Mouse (Mus musculus): ENCODE data around the gene Lgmn. TPM values are rescaled to one million over a fixed set of nuclear protein-coding genes. Genes with fewer than 3 reads are reported as not detected.

Lgmn gene
- polyA plus RNA-seq, 1 experiment from 2014 or later = 64.7 TPM

DNA sequence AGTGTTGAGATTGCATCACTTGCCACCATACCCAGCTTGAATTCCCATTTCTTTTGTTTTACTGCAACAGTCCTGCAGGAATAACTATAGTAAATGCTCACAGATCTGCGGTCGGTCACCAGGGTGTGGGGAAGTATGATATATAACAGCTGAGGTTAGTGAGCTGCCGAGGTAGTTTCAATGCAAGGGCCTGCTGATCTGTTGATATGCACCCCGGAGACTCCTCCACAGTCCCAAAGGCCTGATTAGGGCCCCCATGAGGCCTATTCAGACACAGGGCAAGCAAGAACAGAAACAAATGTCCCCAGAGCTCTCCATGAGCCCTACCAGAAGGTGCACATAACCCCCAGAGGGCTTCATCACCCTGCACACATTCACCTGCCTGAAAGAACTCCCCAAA is 9.4 kb downstream of the Lgmn start:
- Histone ChIP-seq H3K4me2 (replicated peaks) (no peak overlapping the region), H3K27ac (no peak overlapping the region), H3K36me3 (peaks cover 4% of the 10 kb centered on the region; the same call in 1 of the 2 replicates), H3K4me3 (replicated peaks) (no peak overlapping the region), H3K4me1 (replicated peaks) (no peaks in the 10 kb centered on the region), H3K9ac (replicated peaks) (no peak overlapping the region), H3K27me3 (no peaks in the 10 kb centered on the region), H3K9me3 (0 out of 2 replicates have a peak, but pooled peaks cover 4% of the 10 kb centered on the region)
- 90% methylated on average over 4 of the region's 4 CpGs for WGBS
- ATAC-seq = no peak

DNA sequence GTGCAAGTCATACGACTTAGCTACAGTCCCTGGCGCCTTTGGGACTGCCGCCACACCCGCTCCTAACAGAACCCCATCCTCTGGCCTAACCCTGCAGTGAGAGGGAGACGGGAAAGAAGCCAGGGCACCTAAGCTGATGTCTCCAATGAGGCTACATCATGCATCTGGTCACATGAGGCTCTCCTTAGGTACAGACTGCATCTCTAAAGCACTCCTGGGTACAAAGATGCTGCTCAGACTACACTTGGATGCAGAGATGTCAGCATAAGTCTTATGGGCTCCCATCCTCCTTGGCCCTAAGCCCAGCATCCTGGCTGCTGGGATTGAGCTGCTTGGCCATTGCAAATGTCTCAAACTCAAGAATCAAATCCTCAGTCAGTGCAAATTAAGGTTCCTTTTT is 10.0 kb downstream of the Lgmn start:
- WGBS = 100% methylated on average over 5 of the region's 5 CpGs
- H3K27me3 ChIP-seq = no peaks in the 10 kb centered on the region
- no peaks in the 10 kb centered on the region for H3K4me1 ChIP-seq (replicated peaks)
- peaks cover 4% of the 10 kb centered on the region; the same call in 1 of the 2 replicates for H3K36me3 ChIP-seq
- H3K27ac ChIP-seq = no peak overlapping the region
- 0 out of 2 replicates have a peak, but pooled peaks cover 4% of the 10 kb centered on the region for H3K9me3 ChIP-seq
- ATAC-seq = no peak
- H3K9ac ChIP-seq (replicated peaks) = no peak overlapping the region
- no peak overlapping the region for H3K4me2 ChIP-seq (replicated peaks)
- H3K4me3 ChIP-seq (replicated peaks) = no peak overlapping the region

DNA sequence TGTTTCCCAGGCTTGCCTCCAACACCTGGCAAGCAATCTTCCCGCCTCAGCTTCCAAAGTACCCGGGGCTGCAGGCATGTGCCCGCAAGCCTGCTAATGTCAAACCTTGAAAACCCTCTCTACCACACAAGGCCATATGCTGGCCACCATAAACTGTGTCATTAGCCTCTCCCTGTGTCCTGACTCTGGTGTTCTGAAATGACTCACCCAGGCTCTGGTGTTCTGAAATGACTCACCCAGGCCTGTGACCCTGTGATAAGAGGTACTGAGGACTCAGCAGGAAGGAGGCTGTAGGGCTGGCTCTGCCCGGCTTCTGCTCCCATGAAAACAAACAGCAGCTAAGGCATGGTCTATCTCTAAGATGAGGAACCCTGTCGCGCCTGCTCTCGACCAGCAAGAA is 13.3 kb downstream of the Lgmn start:
- peaks cover 22% of the 10 kb centered on the region for H3K36me3 ChIP-seq
- H3K4me3 ChIP-seq (replicated peaks) = no peak overlapping the region
- ATAC-seq = no peak
- 91% methylated on average over 7 of the region's 7 CpGs for WGBS
- no peaks in the 10 kb centered on the region for H3K4me1 ChIP-seq (replicated peaks)
- H3K9ac ChIP-seq (replicated peaks) = no peak overlapping the region
- no peak overlapping the region for H3K4me2 ChIP-seq (replicated peaks)
- no peak overlapping the region for H3K27ac ChIP-seq
- 0 out of 2 replicates have a peak, but pooled peaks cover 4% of the 10 kb centered on the region for H3K9me3 ChIP-seq
- no peaks in the 10 kb centered on the region for H3K27me3 ChIP-seq

DNA sequence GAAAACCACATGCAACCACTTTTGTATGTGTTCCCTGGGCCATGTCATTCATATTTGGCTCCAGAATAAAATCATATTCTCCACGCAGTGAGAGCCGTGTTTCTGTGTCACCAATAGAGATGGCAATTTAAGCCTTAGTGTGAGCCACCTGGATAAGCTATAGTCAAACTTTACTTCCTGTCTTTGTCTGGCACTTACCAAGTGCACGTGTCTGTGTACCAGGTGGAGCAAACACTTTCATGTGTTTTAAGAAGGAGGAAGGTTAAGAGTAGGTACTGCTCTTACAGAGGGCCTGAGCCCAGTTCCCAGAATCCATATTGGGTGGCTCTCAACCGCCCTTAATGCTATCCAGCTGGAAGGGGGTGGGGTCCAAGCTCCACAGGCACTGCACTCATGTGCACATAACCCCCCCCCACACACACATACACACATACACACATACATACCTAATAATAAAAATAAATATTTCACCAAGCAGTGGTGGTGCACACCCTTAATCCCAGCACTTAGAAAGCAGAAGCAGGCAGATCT is 14.5 kb downstream of the Lgmn start:
- no peak overlapping the region for H3K4me2 ChIP-seq (replicated peaks)
- ATAC-seq = no peak
- 0 out of 2 replicates have a peak, but pooled peaks cover 4% of the 10 kb centered on the region for H3K9me3 ChIP-seq
- no peak overlapping the region for H3K4me3 ChIP-seq (replicated peaks)
- H3K27me3 ChIP-seq = no peaks in the 10 kb centered on the region
- peaks cover 23% of the 10 kb centered on the region for H3K36me3 ChIP-seq
- H3K9ac ChIP-seq (replicated peaks) = no peak overlapping the region
- 87% methylated on average over 4 of the region's 4 CpGs for WGBS
- no peaks in the 10 kb centered on the region for H3K4me1 ChIP-seq (replicated peaks)
- H3K27ac ChIP-seq = no peak overlapping the region

DNA sequence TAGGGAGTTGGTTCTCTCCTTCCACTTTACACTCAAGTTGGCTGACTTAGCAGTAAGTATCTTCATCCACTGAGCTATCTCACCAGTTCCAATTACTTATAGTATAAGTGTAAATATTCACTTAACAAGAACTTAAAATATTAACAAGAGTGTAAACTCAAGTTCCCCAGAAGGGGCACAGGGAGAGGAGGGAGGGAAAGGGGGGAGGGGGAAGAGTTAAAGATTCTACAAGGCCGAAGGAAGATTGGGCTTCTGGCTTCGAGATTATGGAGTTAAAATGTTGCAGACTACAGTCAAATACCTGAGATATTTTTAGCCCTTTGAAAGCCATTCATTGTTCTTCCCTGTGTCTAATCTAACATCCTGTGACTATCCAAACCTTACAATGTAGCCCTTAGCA is 15.2 kb downstream of the Lgmn start:
- Histone ChIP-seq H3K27ac (no peak overlapping the region), H3K27me3 (no peaks in the 10 kb centered on the region), H3K9me3 (0 out of 2 replicates have a peak, but pooled peaks cover 4% of the 10 kb centered on the region), H3K4me3 (replicated peaks) (no peak overlapping the region), H3K4me2 (replicated peaks) (no peak overlapping the region), H3K9ac (replicated peaks) (no peak overlapping the region), H3K4me1 (replicated peaks) (peaks cover 2% of the 10 kb centered on the region), H3K36me3 (peaks cover 23% of the 10 kb centered on the region)
- 77% methylated on average over 2 of the region's 2 CpGs for WGBS
- no peak for ATAC-seq

DNA sequence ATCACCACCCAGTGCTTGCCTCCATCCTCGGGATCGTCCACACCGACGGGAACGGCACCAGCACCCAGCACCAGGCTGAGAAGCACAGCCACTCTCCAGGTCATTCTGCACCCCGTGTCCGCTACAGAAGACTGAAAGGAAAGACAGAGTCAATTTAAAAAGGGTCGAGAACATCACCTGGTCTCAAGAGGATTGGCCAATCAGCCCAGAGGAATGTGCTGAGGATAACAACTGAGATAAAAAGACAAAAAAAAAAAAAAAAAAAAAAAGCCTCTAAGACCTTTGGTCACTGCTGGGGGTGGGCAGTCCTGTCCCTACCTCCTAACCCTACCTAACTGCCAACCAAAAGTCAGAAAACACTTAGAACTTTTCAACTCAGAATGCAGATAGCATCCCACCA is 16.0 kb downstream of the Lgmn start:
- no peaks in the 10 kb centered on the region for H3K27me3 ChIP-seq
- no peak overlapping the region for H3K27ac ChIP-seq
- no peak overlapping the region for H3K9ac ChIP-seq (replicated peaks)
- H3K36me3 ChIP-seq = peaks cover 23% of the 10 kb centered on the region
- no peak overlapping the region for H3K4me3 ChIP-seq (replicated peaks)
- 0 out of 2 replicates have a peak, but pooled peaks cover 4% of the 10 kb centered on the region for H3K9me3 ChIP-seq
- H3K4me1 ChIP-seq (replicated peaks) = peaks cover 4% of the 10 kb centered on the region
- no peak overlapping the region for H3K4me2 ChIP-seq (replicated peaks)
- WGBS = 92% methylated on average over 8 of the region's 8 CpGs
- ATAC-seq = no peak

DNA sequence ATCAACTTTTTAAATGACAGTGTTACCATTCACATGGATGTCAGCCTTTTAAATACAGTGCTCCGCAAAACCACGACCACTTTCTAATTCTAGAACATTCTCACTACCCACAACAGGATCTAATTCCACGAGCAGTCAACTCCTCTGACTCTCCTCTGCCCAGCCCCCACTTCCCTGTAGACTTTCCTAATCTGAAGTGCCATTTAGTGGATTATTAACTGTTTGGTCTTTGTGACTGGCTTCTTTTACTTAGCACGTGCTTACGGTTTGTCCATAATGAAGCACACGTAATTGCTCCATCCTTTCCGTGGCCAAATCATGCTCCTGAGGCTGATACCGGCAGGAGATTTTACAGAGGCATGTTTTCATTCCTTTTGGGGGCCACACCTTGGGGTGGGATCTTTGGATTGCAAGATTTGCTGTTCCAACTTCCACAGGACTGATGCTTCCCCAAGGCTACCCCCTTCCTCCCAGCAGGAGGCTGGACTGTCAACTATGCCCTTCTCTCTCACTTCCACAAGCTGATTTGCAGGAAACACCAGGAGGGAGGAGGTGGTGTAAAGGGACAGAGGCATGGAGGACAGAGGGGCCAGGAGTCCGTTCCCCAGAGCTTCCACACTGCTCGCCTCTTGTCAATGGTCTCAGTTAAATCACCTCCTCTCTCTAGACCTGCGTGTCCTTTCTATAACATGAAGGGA is 16.8 kb downstream of the Lgmn start:
- 90% methylated on average over 11 of the region's 11 CpGs for WGBS
- Histone ChIP-seq H3K27ac (no peak overlapping the region), H3K4me2 (replicated peaks) (no peak overlapping the region), H3K9ac (replicated peaks) (no peak overlapping the region), H3K4me3 (replicated peaks) (no peak overlapping the region), H3K27me3 (no peaks in the 10 kb centered on the region), H3K36me3 (peaks cover 23% of the 10 kb centered on the region), H3K4me1 (replicated peaks) (peaks cover 4% of the 10 kb centered on the region), H3K9me3 (0 out of 2 replicates have a peak, but pooled peaks cover 4% of the 10 kb centered on the region)
- no peak for ATAC-seq

DNA sequence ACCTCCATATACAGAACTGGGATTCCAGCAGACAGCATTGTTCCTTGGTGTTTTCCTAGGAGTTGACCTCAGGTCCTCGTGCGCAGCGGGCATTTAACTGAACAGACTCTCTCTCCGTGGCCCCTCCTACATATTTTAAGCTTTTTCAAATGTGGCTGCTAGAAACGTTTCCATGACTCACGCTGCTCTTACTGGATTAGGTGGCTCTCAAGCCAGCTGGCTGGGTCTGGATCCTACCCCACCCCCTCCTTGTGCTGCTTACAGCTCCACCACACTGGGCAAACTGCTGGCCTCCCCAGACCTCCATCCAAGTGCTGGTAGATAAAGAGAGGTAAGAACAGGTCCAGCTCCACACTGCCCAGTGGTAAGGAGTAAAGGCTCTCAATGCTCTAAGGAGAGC is 17.5 kb downstream of the Lgmn start:
- Histone ChIP-seq H3K4me3 (replicated peaks) (no peak overlapping the region), H3K27me3 (no peaks in the 10 kb centered on the region), H3K36me3 (peaks cover 23% of the 10 kb centered on the region), H3K4me1 (replicated peaks) (peaks cover 4% of the 10 kb centered on the region), H3K9ac (replicated peaks) (no peak overlapping the region), H3K9me3 (0 out of 2 replicates have a peak, but pooled peaks cover 4% of the 10 kb centered on the region), H3K4me2 (replicated peaks) (no peak overlapping the region), H3K27ac (no peak overlapping the region)
- 89% methylated on average over 6 of the region's 6 CpGs for WGBS
- no peak for ATAC-seq

DNA sequence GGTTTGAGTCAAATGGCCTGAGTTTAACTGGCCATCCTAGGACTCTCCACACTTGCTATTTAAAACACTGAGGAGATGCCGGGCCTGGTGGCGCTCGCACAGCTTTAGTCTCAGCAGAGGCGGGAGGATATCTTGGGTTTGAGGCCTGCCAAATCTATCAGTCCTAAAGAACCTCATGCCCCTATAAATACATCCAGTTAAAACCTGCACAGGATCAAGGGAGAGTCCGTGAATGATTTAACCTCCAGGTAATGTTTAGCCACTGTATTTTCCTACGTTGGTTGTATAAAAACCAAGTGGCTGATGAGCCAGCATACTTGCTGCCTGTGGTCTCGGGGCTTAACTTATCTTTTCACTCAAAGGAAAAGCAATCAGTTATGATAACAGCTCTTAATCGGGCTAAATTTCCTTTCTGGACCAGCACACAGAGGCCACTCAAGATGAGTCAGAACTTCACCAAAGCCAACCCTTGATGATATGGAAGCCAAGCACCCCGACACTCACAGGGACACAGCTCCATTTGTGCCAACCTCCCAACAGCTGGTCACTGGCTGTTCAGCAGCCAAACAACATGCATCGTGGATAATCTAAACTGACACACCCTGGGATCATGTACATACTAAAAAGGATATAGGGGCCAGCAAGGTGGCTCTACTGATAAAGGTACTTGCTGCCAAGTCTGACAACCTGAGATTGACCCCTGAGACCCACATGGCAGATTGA is 19.3 kb downstream of the Lgmn start:
- Histone ChIP-seq H3K9ac (replicated peaks) (no peak overlapping the region), H3K36me3 (peaks cover 19% of the 10 kb centered on the region), H3K4me2 (replicated peaks) (no peak overlapping the region), H3K27ac (no peak overlapping the region), H3K27me3 (no peaks in the 10 kb centered on the region), H3K4me3 (replicated peaks) (no peak overlapping the region), H3K9me3 (no peaks in the 10 kb centered on the region), H3K4me1 (replicated peaks) (peaks cover 4% of the 10 kb centered on the region)
- ATAC-seq = no peak
- WGBS = 92% methylated on average over 10 of the region's 10 CpGs

DNA sequence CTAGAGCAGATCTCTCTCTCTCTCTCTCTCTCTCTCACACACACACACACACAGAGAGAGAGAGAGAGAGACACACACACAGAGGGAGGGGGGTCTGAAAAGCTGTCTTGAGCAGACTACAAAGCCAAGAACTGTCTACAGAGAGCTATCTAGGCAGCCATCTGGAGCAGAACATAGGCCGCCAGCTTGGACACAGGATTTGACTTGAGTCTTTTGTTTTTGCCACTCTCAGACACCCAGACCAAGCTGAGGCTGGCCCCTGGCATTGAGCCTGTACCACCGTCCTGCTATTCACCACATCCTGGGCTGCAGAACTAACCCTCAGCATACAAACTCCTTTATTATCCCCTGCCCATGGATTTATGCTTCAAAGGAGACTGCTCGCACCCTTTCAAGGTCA is 20.1 kb downstream of the Lgmn start:
- WGBS = 42% methylated on average over 3 of the region's 3 CpGs
- Histone ChIP-seq H3K9ac (replicated peaks) (no peak overlapping the region), H3K4me2 (replicated peaks) (no peak overlapping the region), H3K27ac (peak overlapping the region; percentile 47), H3K9me3 (no peaks in the 10 kb centered on the region), H3K4me1 (replicated peaks) (peaks cover 4% of the 10 kb centered on the region), H3K4me3 (replicated peaks) (no peak overlapping the region), H3K27me3 (no peaks in the 10 kb centered on the region), H3K36me3 (peaks cover 19% of the 10 kb centered on the region)
- no peak for ATAC-seq

DNA sequence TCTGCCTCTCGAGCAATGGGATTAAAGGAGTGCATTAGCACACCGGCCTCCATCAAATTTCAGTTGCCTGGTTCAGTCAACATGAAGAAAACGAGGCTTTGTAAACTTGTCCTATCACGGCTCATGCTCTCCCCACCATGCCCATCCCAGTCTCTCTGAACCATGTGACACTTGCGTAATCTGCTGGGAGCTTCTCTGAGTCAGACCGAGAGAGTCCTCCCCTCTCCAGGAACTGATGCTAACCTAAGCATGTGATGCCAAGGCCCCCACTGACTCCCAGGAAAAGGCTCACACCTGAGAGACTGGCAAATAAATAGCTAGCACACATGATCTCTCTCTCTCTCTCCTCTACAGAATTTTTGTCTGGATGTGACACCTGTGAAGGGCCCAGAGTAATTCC is 21.9 kb downstream of the Lgmn start:
- no peak overlapping the region for H3K27ac ChIP-seq
- WGBS = 92% methylated on average over 6 of the region's 6 CpGs
- H3K36me3 ChIP-seq = peaks cover 16% of the 10 kb centered on the region
- ATAC-seq = no peak
- no peak overlapping the region for H3K4me2 ChIP-seq (replicated peaks)
- no peak overlapping the region for H3K9ac ChIP-seq (replicated peaks)
- H3K27me3 ChIP-seq = no peaks in the 10 kb centered on the region
- peaks cover 4% of the 10 kb centered on the region for H3K4me1 ChIP-seq (replicated peaks)
- H3K9me3 ChIP-seq = no peaks in the 10 kb centered on the region
- no peak overlapping the region for H3K4me3 ChIP-seq (replicated peaks)

DNA sequence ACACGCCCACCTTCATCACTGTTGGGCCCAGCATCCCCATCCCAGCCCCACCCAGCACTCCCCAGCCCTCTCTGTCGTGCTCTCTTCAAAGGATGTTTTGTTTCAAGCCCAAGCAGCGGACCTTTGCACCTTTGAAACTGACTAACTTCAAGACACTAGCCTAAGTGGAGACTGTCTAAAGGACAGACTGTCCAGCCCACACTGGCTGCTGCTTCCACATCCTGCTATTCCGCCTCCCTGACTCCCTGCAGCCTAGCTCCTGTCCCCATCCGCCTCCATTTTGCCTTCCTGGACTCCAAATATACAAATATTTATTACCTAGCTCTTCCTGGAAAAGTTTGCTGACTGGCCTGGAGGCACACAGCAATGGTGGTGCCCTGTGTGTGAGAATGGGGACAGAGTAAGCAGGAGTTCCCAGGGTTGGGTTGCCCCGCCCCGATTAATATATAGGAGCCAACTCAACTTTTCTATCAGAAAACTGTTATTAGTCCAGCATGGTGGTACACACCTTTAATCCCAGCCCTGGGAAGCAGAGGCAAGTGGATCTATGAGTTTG is 22.6 kb downstream of the Lgmn start:
- 72% methylated on average over 7 of the region's 7 CpGs for WGBS
- peaks cover 10% of the 10 kb centered on the region for H3K36me3 ChIP-seq
- H3K27me3 ChIP-seq = no peaks in the 10 kb centered on the region
- no peak for ATAC-seq
- H3K4me2 ChIP-seq (replicated peaks) = no peak overlapping the region
- no peak overlapping the region for H3K4me3 ChIP-seq (replicated peaks)
- peaks cover 4% of the 10 kb centered on the region for H3K4me1 ChIP-seq (replicated peaks)
- H3K27ac ChIP-seq = no peak overlapping the region
- H3K9me3 ChIP-seq = no peaks in the 10 kb centered on the region
- H3K9ac ChIP-seq (replicated peaks) = no peak overlapping the region

Data from midbrain, embryonic 13.5 days (tissue).